8 mouse cellular contexts compared by ENCODE assay signal in genomic region chr6:136938331-136939126, GRCm38 (mm10). TPM values are rescaled to one million over a fixed set of nuclear protein-coding genes. Genes with fewer than 3 reads are reported as not detected.
A peak's percentile ranks its signal among the peaks of the same experiment; 100 is the strongest.
DNase-seq lines count a peak whose midpoint lies in the region; ATAC-seq and TF ChIP-seq lines count a peak whose summit lies in the region.

No protein-coding gene starts in this region.

- no peak for ATAC-seq in lung, embryonic 15.5 days (ENCODE audit: borderline replicate concordance, extremely low read depth, low FRiP score, low TSS enrichment)
- ATAC-seq in stomach, postnatal 0 days (ENCODE audit: low FRiP score, low TSS enrichment) = no peak

- no peak overlapping the region for H3K4me3 ChIP-seq in lung, embryonic 15.5 days
- peak overlapping the region; percentile 65 for H3K4me3 ChIP-seq in bone marrow macrophage, adult 2 months (ENCODE audit: insufficient read depth, low read length)
- H3K4me3 ChIP-seq in stomach, postnatal 0 days (ENCODE audit: low read depth, low read length) = no peak overlapping the region

- WGBS in lung, embryonic 15.5 days = 62% methylated on average over 18 of the region's 18 CpGs
- WGBS in stomach, postnatal 0 days = 63% methylated on average over 18 of the region's 18 CpGs

- intact Hi-C loops in left cerebral cortex, postnatal 25 days (cut with DNase I) = no loop called here

- H3K9me3 ChIP-seq in lung, embryonic 15.5 days = no peaks in the 10 kb centered on the region
- H3K9me3 ChIP-seq in stomach, postnatal 0 days (ENCODE audit: control insufficient read depth, low read length) = no peaks in the 10 kb centered on the region

- H3K4me1 ChIP-seq in lung, embryonic 15.5 days = peaks cover 29% of the 10 kb centered on the region
- peaks cover 32% of the 10 kb centered on the region for H3K4me1 ChIP-seq in bone marrow macrophage, adult 2 months (ENCODE audit: control insufficient read depth, insufficient read depth, low read length)
- H3K4me1 ChIP-seq in stomach, postnatal 0 days (replicated peaks; ENCODE audit: control insufficient read depth, insufficient read depth) = peaks cover 10% of the 10 kb centered on the region

- TF ChIP-seq EP300 in stomach, postnatal 0 days (optimal IDR thresholded peaks at IDR 0.05) = no peak

- TF ChIP-seq POLR2A in bone marrow macrophage, adult 2 months (IDR thresholded peaks at IDR 0.05; ENCODE audit: borderline replicate concordance, low read depth, low read length) = no peak

- peak overlapping the region; percentile 60 for H3K27ac ChIP-seq in lung, embryonic 15.5 days
- peak overlapping the region; percentile 86 for H3K27ac ChIP-seq in bone marrow macrophage, adult 2 months (ENCODE audit: insufficient read depth, low read depth, low read length)
- 0 out of 2 replicates have a peak overlapping the region, but pooled peaks have one; percentile 18 for H3K27ac ChIP-seq in stomach, postnatal 0 days (replicated peaks)

- DNase-seq in lung, postnatal 36 days = no peak
- peak; percentile 83 for DNase-seq in induced T-regulatory cell, adult 2 months (ENCODE audit: low read depth)
- no peak for DNase-seq in stomach, postnatal 0 days (ENCODE audit: low spot score)
- DNase-seq in frontal cortex, postnatal 25 days (ENCODE audit: low spot score in 2 of 2) = no peak
- no peak for DNase-seq in left cerebral cortex, postnatal 25 days (ENCODE audit: low spot score in 2 of 2)
- no peak for DNase-seq in cerebellum, postnatal 4 days (ENCODE audit: low spot score in 2 of 2)

- no peak for TF ChIP-seq CTCF in bone marrow macrophage, adult 2 months (IDR thresholded peaks at IDR 0.05; ENCODE audit: low read depth, low read length)
- no peak for TF ChIP-seq CTCF in stomach, postnatal 0 days (IDR thresholded peaks at IDR 0.05; ENCODE audit: low read depth)

- no peak overlapping the region for H3K9ac ChIP-seq in lung, embryonic 15.5 days
- 0 out of 2 replicates have a peak overlapping the region, but pooled peaks have one; percentile 13 for H3K9ac ChIP-seq in stomach, postnatal 0 days (ENCODE audit: low read length)

- H3K27me3 ChIP-seq in lung, embryonic 15.5 days = no peaks in the 10 kb centered on the region
- H3K27me3 ChIP-seq in stomach, postnatal 0 days (ENCODE audit: control insufficient read depth, insufficient read depth, low read length) = no peaks in the 10 kb centered on the region

- H3K36me3 ChIP-seq in lung, embryonic 15.5 days = no peaks in the 10 kb centered on the region
- H3K36me3 ChIP-seq in stomach, postnatal 0 days (ENCODE audit: control insufficient read depth, insufficient read depth, low read length) = no peaks in the 10 kb centered on the region

- H3K4me2 ChIP-seq in lung, embryonic 15.5 days = peak overlapping the region; percentile 16; the same call in 1 of the 2 replicates
- no peak overlapping the region for H3K4me2 ChIP-seq in stomach, postnatal 0 days (replicated peaks; ENCODE audit: low read depth)

RNA-seq across cellular contexts. Expression of gene Arhgdib, which starts 3.2 kb away (rescaled TPM):
- 69.8 and 82.9 TPM in 2 replicates for polyA plus RNA-seq in lung, embryonic 15.5 days (2015; fragmentation: Nextera tagmentation; extraction: Ambion mirVana)
- 1,210 and 1,280 TPM in 2 replicates for polyA plus RNA-seq in bone marrow macrophage, adult 2 months (2012; ENCODE audit: insufficient read depth, insufficient read length, missing spikeins)
- polyA plus RNA-seq in stomach, postnatal 0 days (2015; fragmentation: Nextera tagmentation; extraction: Ambion mirVana) = 27.3 and 34.9 TPM in 2 replicates
- total RNA-seq in left cerebral cortex, postnatal 25 days (2021) = 10 to 100 TPM; 10.6 to 14.2 TPM

RNA-seq across cellular contexts. Expression of gene Pde6h, which starts 14.9 kb away (rescaled TPM):
- polyA plus RNA-seq in lung, embryonic 15.5 days (2015; fragmentation: Nextera tagmentation; extraction: Ambion mirVana) = 0.47 TPM in 1 of 2 replicates, not detected in the other
- polyA plus RNA-seq in bone marrow macrophage, adult 2 months (2012; ENCODE audit: insufficient read depth, insufficient read length, missing spikeins) = 1.1 and 2.4 TPM in 2 replicates
- polyA plus RNA-seq in stomach, postnatal 0 days (2015; fragmentation: Nextera tagmentation; extraction: Ambion mirVana) = 0.06 and 0.40 TPM in 2 replicates
- total RNA-seq in left cerebral cortex, postnatal 25 days (2021) = 1 to 10 TPM in 1 of 2 experiments, under 1 TPM in 1; 0.41 to 1.5 TPM

RNA-seq across cellular contexts. Expression of gene Erp27, which starts 16.5 kb away (rescaled TPM):
- polyA plus RNA-seq in lung, embryonic 15.5 days (2015; fragmentation: Nextera tagmentation; extraction: Ambion mirVana) = 0.40 and 0.62 TPM in 2 replicates
- not detected in 2 replicates for polyA plus RNA-seq in bone marrow macrophage, adult 2 months (2012; ENCODE audit: insufficient read depth, insufficient read length, missing spikeins)
- polyA plus RNA-seq in stomach, postnatal 0 days (2015; fragmentation: Nextera tagmentation; extraction: Ambion mirVana) = 0.65 and 1.0 TPM in 2 replicates
- total RNA-seq in left cerebral cortex, postnatal 25 days (2021) = not detected

Comparison
In these comparisons a context has a peak if more than half of its experiments do, and no peak if none do; other contexts are left out.
1. H3K27ac ChIP-seq: peak in every context shown above with its lines; median percentile 86 in bone marrow macrophage, adult 2 months; 60 in lung, embryonic 15.5 days; 18 in stomach, postnatal 0 days.
2. RNA of gene Arhgdib, which starts 3.2 kb away (polyA plus RNA-seq): 1,210 to 1,280 TPM in bone marrow macrophage, adult 2 months; 69.8 to 82.9 TPM in lung, embryonic 15.5 days and 27.3 to 34.9 TPM in stomach, postnatal 0 days; every median in the first group is over 10 times any median in the second.